Mouse (Mus musculus) heart, postnatal 25 days (tissue): ENCODE measurements around the gene Fam83d. TPM values are rescaled to one million over a fixed set of nuclear protein-coding genes. Genes with fewer than 3 reads are reported as not detected.

Experiments used
- DNase-seq: peaks from one replicate; pipeline ENCODE4 v3.0.0; 2022; ENCODE audit warnings: low spot score
- intact Hi-C: fragments of 180-260 bp; cut with DNase I; formaldehyde crosslinking; loops from one replicate; pipeline ENCODE4 v1.15.1; 2025
- total RNA-seq, 2 experiments: library from RNA; stranded (reverse); gene quantifications; 2 replicates each; pipeline ENCODE4 v1.2.3; 2021

Gene Fam83d
- total RNA-seq, 2 experiments from 2014 or later, result 0.75 to 1.1 TPM

GRCm38 (mm10) chr2:158742431-158742830 lies 25.5 kb upstream of the Fam83d start:
- intact Hi-C loops, result loop anchor here (5.0 kb wide), 1 partner anchor 35 kb away; no protein-coding TSS in a partner anchor

GRCm38 (mm10) chr2:158743518-158744141 lies 24.3 kb upstream of the Fam83d start:
- DNase-seq, result no peak
- intact Hi-C loops, result loop anchor here (2.0 to 5.0 kb wide), 2 partner anchors 36 to 193 kb away; no protein-coding TSS in a partner anchor

More at GRCm38 (mm10) chr2:158742431-158742830, 25.5 kb upstream of the Fam83d start:
- no peak for DNase-seq

- intact Hi-C loops, result loop anchor here (2.0 to 5.0 kb wide), 2 partner anchors 93 to 194 kb away; no protein-coding TSS in a partner anchor
These were observed 22.8 kb upstream of the Fam83d start for GRCm38 (mm10) chr2:158745049-158745482.

GRCm38 (mm10) chr2:158746164-158746563 lies 21.7 kb upstream of the Fam83d start:
- no peak for DNase-seq
- intact Hi-C loops, result loop anchor here (5.0 kb wide), 1 partner anchor 94 kb away; no protein-coding TSS in a partner anchor

More at GRCm38 (mm10) chr2:158745049-158745482, 22.8 kb upstream of the Fam83d start:
- no peak for DNase-seq

GRCm38 (mm10) chr2:158749366-158749765 lies 18.5 kb upstream of the Fam83d start:
- intact Hi-C loops, result loop anchor here (5.0 kb wide), 1 partner anchor 97 kb away; no protein-coding TSS in a partner anchor
- DNase-seq, result no peak

GRCm38 (mm10) chr2:158760231-158760630 lies 7.7 kb upstream of the Fam83d start:
- intact Hi-C loops, result no loop called here
- no peak for DNase-seq

- no peak for DNase-seq
- intact Hi-C loops, result no loop called here
These were observed 5.6 kb upstream of the Fam83d start for GRCm38 (mm10) chr2:158762339-158762738.

GRCm38 (mm10) chr2:158768350-158768749 lies 457 bp downstream of the Fam83d start:
- DNase-seq, result no peak
- intact Hi-C loops, result loop anchor here (5.0 kb wide), 2 partner anchors 39 to 84 kb away; no protein-coding TSS in a partner anchor

- no peak for DNase-seq
- intact Hi-C loops, result loop anchor here (5.0 kb wide), 2 partner anchors 39 to 84 kb away; no protein-coding TSS in a partner anchor
These were observed 878 bp downstream of the Fam83d start for GRCm38 (mm10) chr2:158768771-158769170.

- DNase-seq, result no peak
- intact Hi-C loops, result no loop called here
These were observed 2.3 kb downstream of the Fam83d start for GRCm38 (mm10) chr2:158770126-158770757.

- intact Hi-C loops, result no loop called here
- DNase-seq, result no peak
These were observed 3.3 kb downstream of the Fam83d start for GRCm38 (mm10) chr2:158771066-158771763.

GRCm38 (mm10) chr2:158772808-158773207 lies 4.9 kb downstream of the Fam83d start:
- intact Hi-C loops, result no loop called here

GRCm38 (mm10) chr2:158774886-158775285 lies 7.0 kb downstream of the Fam83d start:
- no peak for DNase-seq
- intact Hi-C loops, result no loop called here

More at GRCm38 (mm10) chr2:158772808-158773207, 4.9 kb downstream of the Fam83d start:
- DNase-seq, result no peak

- intact Hi-C loops, result no loop called here
- DNase-seq, result no peak
These were observed 8.8 kb downstream of the Fam83d start for GRCm38 (mm10) chr2:158776716-158777115.

- no peak for DNase-seq
- intact Hi-C loops, result no loop called here
These were observed 9.6 kb downstream of the Fam83d start for GRCm38 (mm10) chr2:158777490-158777889.

GRCm38 (mm10) chr2:158778349-158778748 lies 10.5 kb downstream of the Fam83d start:
- DNase-seq, result no peak
- intact Hi-C loops, result no loop called here

- intact Hi-C loops, result no loop called here
- no peak for DNase-seq
These were observed 13.2 kb downstream of the Fam83d start for GRCm38 (mm10) chr2:158781126-158781525.

- intact Hi-C loops, result no loop called here
- no peak for DNase-seq
These were observed 19.3 kb downstream of the Fam83d start for GRCm38 (mm10) chr2:158786927-158787795.

- peak; percentile 92 for DNase-seq
- intact Hi-C loops, result loop anchor here (2.0 to 5.0 kb wide), 2 partner anchors 28 to 382 kb away; no protein-coding TSS in a partner anchor
These were observed 26.7 kb downstream of the Fam83d start, which contains the start of gene Dhx35 for GRCm38 (mm10) chr2:158794494-158795004. Gene Dhx35 (plus strand): TSS chr2:158794807.
